Mouse (Mus musculus) cerebellum, postnatal 36 days (tissue): ENCODE data around the gene Acad11.

Experiments
- DNase-seq, 2 experiments: peaks; one replicate each; pipeline ENCODE4 v3.0.0; 2021 to 2022; ENCODE audit warnings: mixed read lengths in 2 of 2

Acad11 gene

GRCm38 (mm10) chr9:104152121-104152520, 88.9 kb downstream of the Acad11 start:
- DNase-seq: no peak

DNA sequence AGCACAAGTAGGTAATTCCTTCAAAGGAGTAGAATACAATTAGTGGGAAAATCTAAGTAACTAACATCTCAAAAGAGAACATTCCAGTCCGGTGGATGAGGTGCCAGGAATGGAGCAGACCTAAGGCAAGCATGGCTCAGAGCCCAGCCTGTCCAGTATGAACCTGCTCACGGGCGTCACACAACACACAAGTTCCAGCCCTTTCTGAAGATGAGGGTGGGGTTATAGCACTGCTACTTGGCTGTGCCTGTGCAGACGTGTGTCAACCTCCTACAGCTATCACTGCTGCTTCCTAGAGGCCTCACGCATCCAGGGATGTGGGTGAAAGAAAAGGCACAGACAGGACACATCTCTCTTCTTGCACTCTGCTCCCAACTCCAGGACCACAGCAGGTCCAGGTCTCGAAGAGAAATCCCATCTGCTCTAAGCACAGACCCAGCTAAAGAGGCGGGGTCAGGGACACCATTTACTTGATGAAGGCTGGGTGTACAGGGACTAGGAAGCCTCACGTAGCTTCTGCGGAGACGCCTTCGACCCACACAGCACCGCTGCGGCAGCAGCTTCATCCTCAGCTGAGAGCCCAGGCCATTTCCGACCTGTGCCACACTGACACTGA, 92.0 kb downstream of the Acad11 start:
- no peak for DNase-seq

- no peak for DNase-seq
Measured at GRCm38 (mm10) chr9:104156506-104156905, 93.3 kb downstream of the Acad11 start.

GRCm38 (mm10) chr9:104157291-104157690, 94.1 kb downstream of the Acad11 start:
- DNase-seq: no peak

DNA sequence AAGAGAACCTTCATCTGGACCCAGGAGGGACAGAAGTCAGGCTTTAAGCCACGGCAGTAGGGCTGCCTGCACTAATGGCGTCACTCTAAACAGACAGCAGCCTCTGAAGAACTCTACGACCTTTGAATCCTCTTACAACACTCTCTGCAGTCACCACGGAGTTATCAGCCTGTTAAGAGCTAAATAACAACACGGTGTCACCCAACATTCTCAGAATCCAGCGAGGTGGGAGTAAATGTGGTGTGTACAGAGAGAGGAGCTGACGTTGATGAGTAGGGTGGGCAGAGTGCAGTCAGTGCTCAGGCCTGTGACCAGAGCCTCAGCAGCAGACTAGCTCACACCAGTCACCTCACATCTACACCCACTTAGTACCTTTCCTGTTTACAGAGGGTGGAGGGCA, 97.9 kb downstream of the Acad11 start:
- no peak for DNase-seq

DNA sequence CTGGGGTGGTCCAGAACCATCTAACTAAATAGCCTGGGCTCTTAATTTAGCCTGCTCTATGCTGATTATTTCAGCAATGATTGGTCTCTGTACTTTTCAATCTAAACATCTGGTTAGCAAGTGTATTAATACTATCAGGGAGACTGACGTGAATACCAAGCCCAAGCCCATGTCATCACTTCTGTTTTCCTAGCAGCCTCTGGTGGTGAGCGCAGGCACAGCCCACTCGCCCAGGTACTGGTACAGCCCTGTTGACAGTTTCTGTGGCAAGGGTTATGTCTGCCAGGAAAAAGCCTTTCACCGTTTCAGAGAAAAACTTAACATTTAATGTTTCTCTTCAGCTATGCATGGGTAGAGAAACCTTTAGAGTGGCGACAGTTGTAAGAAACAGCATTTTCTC, 101.0 kb downstream of the Acad11 start:
- no peak for DNase-seq

GRCm38 (mm10) chr9:104165926-104166325, 102.7 kb downstream of the Acad11 start:
- DNase-seq: no peak

DNA sequence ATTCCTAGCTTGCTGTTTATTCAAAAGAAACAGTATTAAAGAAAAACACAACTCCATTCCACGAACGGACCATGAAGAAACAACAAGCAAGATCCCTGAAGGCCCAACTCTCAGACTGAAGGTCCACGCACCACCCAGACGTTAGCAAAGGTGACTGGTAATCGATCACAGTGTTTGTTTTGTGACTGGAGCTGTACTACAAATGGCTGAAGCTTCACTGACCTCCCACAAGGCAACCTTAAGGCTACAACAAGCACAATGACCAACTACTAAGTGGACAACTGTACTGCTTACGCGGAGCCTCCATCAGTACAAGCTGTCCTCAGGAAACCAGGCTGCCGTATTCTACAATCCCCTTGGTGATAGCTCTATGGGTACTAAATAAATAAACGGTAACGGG, 106.8 kb downstream of the Acad11 start:
- DNase-seq: no peak

GRCm38 (mm10) chr9:104171651-104172050, 108.5 kb downstream of the Acad11 start:
- DNase-seq: no peak

GRCm38 (mm10) chr9:104172342-104172741, 109.2 kb downstream of the Acad11 start:
- DNase-seq: no peak
